Mouse (Mus musculus): ENCODE measurements at regions not wholly inside any gene's neighbourhood (a gene's known extent, or its start where the extent isn't known, plus 50 kb on each side); places are given as distances from the start of the nearest gene placed in this dataset.
"Not testable (repeated sequence)": the region's sequence is repeated elsewhere in the genome, so short reads cannot be mapped to it uniquely, and the experiment has no call there.

DNA sequence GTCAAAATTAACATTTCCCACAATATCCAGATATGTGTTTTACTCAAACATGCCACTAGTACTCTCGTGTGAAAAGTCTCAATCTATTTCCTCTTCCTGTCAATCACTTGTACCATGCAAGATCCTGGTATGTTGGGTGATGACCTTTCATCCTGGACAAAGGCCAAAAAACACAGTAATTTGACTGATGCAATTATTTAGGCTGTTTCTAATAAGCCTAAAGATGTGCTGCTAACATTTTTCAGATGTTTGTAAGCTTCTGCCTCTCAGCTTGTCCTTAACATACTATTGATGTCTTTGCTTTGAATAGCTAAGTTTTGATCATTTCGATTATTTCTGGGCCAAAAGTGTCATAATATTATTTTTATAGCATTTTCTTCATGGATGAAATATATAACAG lies 418.4 kb upstream of the Arrdc4 start:
- no peak for ATAC-seq (ENCODE audit: low TSS enrichment)

- no peak for ATAC-seq (ENCODE audit: low TSS enrichment)
Measured at GRCm38 (mm10) chr7:69161916-69162315, 412.9 kb upstream of the Arrdc4 start.

GRCm38 (mm10) chr7:69142351-69142750 lies 393.3 kb upstream of the Arrdc4 start:
- no peak for ATAC-seq (ENCODE audit: low TSS enrichment)

DNA sequence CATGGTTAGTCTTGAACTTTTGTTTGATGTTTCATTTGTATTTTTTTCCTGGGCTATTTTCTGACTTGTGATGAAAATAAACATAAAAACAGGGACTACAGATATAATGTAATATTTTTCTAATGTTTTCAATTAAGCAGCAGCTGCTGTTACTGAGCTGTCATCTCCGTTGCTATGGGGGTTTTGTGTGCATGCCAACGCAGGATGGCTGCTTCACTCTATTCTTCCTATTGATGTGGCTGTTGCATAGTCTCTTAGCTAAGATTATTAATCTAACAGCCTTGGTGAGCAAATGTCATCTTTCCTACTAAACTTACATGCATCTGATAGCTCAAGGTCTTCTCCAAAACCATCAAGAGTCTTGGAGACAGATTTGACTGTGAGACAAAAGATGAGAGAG lies 384.4 kb upstream of the Arrdc4 start:
- ATAC-seq (ENCODE audit: low TSS enrichment), result no peak

- not testable (repeated sequence) for ATAC-seq (ENCODE audit: low TSS enrichment)
Measured at GRCm38 (mm10) chr7:69101770-69102169, 352.7 kb upstream of the Arrdc4 start.

DNA sequence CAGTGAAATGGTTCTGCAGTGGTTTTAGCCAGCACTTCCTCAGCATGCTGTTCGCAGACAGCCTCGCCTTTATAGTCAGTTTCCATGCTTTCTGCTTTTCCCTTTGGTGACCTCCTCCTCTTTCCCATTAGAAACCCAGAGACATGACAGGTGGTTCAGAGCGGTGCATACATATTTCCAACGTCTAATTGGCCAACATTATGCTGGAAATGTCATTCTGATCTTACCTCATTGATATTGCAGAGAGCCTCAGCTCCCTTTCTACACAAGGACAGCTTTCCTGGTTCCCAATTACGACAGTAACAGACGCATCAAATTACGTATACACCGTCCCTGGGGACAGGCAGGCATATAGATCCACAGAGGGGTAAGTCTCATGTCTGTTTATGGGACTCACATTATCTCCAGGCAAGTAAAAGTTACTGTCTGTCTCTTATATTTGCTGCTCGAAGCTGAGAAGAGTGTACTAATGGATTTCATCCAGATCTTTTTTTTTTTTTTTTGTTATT lies 348.6 kb upstream of the Arrdc4 start:
- ATAC-seq (ENCODE audit: low TSS enrichment), result no peak

GRCm38 (mm10) chr7:69074780-69075179 lies 325.7 kb upstream of the Arrdc4 start:
- ATAC-seq (ENCODE audit: low TSS enrichment), result no peak

- no peak for ATAC-seq (ENCODE audit: low TSS enrichment)
Measured at GRCm38 (mm10) chr7:69062994-69063393, 314.0 kb upstream of the Arrdc4 start.

DNA sequence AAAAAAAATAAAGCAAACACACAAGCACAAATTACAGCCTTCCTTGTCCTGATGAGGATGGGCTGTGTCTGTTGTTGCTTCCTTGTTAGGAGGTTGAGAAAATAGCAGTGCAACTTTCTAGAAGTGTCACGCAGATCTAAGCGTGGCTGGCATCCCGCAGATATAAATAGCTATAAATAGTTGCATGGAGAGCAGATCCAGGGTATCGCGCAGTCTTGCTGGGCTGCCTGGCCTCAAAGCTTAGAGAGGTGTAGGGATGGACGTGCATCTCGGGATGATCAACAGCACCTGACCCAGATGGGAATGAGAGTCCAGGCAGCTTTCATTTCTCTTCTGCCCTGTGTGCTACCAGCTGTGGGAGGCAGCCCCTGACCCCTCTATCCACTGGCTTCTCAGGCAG lies 313.5 kb upstream of the Arrdc4 start:
- ATAC-seq (ENCODE audit: low TSS enrichment), result peak; percentile 34; the same call in 1 of the 2 replicates

DNA sequence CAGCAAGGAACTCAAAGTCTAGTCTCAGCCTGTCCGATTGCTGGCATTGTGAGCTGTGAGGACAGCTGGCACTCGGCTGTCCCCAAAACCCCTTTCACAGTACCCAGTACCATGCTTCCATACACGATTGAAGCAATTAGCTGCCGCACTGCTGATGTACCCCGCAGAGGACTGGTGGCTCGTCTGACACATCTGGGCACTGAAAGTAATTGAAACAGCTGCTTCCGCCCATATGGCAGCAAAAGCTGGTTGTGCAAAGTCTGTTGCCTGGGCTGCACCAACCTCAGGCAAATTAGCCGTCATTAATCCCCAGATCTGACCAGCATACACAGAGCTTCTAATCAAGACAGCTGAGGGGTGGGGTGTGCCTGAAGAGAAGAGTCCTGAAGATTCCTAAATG lies 313.1 kb upstream of the Arrdc4 start:
- ATAC-seq (ENCODE audit: low TSS enrichment), result peak; percentile 59

DNA sequence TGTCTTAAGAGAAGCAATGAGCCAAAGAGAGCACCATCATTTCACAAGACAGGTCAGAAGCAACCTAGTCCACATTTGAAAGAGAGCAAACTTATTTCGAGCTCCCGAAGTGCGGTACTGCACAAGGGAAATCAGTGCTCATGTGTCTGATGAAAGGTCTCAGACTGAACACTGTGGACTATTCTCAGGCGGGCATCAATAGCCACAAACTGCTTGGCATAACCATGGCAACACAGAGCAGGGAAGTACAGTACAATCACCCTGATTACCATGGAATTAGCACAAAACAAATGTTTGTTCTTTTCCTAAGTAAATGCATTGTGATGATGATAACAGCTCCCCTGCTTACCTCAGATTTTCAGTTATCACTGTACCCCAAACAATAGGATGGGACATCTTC lies 312.2 kb upstream of the Arrdc4 start:
- ATAC-seq (ENCODE audit: low TSS enrichment), result no peak

DNA sequence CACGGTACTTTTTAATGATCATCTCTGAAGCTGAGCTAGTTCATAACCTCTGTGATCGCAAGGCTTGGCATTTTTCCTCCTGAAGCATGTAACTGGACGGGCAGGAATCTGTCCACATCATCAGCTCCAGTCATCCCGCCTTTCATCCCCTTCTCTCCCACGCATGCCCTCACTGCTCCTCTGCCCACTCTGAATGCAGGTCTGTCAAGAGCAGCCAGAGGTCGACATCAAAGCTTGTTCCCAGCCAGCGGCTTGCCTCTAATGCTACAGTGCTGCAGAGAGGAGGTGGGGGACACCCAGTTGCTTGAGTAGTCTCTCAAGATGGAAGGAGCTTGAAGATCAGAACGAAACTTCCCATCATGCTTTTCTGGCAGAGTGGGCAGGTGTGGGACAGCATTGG lies 267.5 kb upstream of the Arrdc4 start:
- no peak for ATAC-seq (ENCODE audit: low TSS enrichment)

DNA sequence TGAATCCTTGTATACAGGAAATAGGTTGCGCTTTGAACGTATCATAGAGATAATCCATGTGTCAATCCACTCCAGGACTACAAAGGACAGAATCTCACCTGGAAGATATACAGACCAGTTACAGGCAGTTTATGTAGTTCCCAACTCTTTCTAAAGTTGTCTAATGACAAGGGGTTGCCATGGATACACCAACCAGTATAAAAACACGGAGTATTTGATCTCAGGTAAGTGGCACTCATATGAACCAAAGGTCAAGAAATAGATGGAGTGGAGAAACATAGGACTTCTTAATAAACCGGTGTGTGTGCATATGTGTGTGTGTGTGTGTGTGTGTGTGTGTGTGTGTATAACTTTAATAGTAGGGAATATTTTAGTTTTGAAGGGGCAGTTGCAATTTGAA lies 266.0 kb upstream of the Arrdc4 start:
- ATAC-seq (ENCODE audit: low TSS enrichment), result no peak

GRCm38 (mm10) chr7:69007237-69007636 lies 258.2 kb upstream of the Arrdc4 start:
- no peak for ATAC-seq (ENCODE audit: low TSS enrichment)

- ATAC-seq (ENCODE audit: low TSS enrichment), result no peak
Measured at GRCm38 (mm10) chr7:68988061-68988460, 239.0 kb upstream of the Arrdc4 start.

GRCm38 (mm10) chr7:68983937-68984336 lies 234.9 kb upstream of the Arrdc4 start:
- no peak for ATAC-seq (ENCODE audit: low TSS enrichment)

DNA sequence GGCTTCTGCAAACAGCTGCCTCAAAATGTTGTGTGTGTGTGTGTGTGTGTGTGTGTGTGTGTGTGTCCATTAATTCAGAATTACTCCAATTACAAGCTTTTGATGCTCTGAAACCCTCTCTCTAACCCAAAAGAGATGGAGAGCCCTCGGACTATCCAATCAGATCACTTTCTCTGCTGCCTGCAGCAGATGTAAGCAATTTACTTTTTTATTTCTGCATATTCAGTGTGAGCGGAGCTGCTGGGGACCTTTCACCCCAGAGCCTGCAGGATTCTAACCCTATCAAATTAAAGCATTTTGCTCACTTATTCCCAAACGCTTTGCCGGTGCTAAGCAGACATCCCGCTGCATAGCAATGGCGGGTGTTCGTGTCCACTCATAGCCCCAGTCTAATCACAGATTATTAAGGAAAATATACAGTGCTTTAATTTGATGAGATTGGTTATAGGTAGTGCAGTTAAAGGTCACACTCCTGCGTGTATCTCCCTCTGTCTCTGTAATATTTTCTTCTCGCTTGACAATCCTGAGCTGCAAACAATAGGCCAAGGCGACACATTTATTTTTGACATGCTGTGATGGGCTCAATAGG lies 234.0 kb upstream of the Arrdc4 start:
- no peak for ATAC-seq (ENCODE audit: low TSS enrichment)

GRCm38 (mm10) chr7:68978576-68978975 lies 229.5 kb upstream of the Arrdc4 start:
- ATAC-seq (ENCODE audit: low TSS enrichment), result no peak

DNA sequence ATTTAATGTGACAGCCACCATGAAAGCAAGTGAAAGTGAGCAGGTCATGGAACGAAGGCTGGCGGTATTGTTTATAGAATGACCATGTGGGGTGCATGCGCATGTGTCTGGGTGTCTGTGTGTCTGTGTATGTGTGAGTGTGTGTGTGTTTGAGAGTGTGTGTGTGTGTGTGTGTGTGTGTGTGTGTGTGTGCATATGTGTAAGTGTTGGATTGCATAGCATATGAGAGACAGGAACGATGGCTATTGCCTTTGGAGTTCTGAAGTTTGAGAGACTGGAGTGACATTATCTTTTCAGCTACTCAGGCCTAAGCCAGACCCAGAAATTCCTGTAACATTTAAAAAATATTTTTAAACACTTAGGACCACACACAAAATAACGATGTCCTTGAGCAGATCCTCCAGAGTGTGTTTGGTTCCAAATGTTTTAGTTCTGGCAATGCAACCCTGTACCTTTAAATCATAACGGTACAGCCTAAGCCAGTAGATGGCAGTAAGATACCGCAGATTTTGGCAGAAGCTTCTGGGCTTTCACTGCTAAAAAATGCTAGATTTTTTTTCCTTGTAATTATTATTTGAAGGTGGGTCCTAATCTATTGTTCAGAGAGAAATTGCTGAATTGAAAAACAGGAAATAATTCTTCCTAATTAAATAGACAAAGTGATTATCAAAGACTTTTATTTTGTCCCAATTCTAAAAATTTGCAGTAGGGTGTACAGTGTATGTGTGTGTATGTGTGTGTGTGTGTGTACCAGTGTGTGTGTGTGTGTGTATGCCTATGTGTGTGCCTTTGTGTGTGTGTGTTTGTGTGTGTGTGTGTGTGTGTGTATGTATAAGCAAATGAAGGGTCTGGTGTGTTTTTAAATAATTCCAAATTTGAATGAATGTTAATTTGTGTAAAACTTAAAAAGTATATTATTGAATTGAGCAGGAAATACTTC lies 228.0 kb upstream of the Arrdc4 start:
- ATAC-seq (ENCODE audit: low TSS enrichment), result peak; percentile 70

GRCm38 (mm10) chr7:68975956-68976355 lies 226.9 kb upstream of the Arrdc4 start:
- no peak for ATAC-seq (ENCODE audit: low TSS enrichment)

- ATAC-seq (ENCODE audit: low TSS enrichment), result no peak
Measured at GRCm38 (mm10) chr7:68975580-68975894, 226.5 kb upstream of the Arrdc4 start.

GRCm38 (mm10) chr7:68974761-68975579 lies 225.9 kb upstream of the Arrdc4 start:
- no peak for ATAC-seq (ENCODE audit: low TSS enrichment)
